Mouse (Mus musculus) midbrain, embryonic 10.5 days (tissue): ENCODE results near the gene Olfr1415. TPM values are rescaled to one million over a fixed set of nuclear protein-coding genes. Genes with fewer than 3 reads are reported as not detected.
"Not testable (repeated sequence)": the region's sequence is repeated elsewhere in the genome, so short reads cannot be mapped to it uniquely, and the experiment has no call there.

ENCODE experiments used
- DNase-seq: peaks from one replicate; pipeline ENCODE4 v3.0.0-alpha.2; 2017; ENCODE audit warnings: low spot score
- H3K27ac ChIP-seq: fragments of 300-500 bp; sonication (generic); replicated peaks from 2 replicates; pipeline ENCODE4 v1.5.1; 2016; ENCODE audit warnings: mild to moderate bottlenecking
- H3K27me3 ChIP-seq: fragments of 300-500 bp; sonication (generic); 2 replicates; pipeline ENCODE4 v1.6.1; 2016; ENCODE audit warnings: low read depth, mild to moderate bottlenecking; ENCODE audit not compliant: poor library complexity, severe bottlenecking
- H3K36me3 ChIP-seq: fragments of 300-500 bp; sonication (generic); 2 replicates; pipeline ENCODE4 v1.6.1; 2016; ENCODE audit warnings: mild to moderate bottlenecking, moderate library complexity
- H3K4me1 ChIP-seq: fragments of 300-500 bp; sonication (generic); 2 replicates; pipeline ENCODE4 v1.6.1; 2016
- H3K4me3 ChIP-seq: fragments of 300-500 bp; sonication (generic); 2 replicates; pipeline ENCODE4 v1.5.1; 2016; ENCODE audit warnings: mild to moderate bottlenecking, moderate library complexity
- H3K9me3 ChIP-seq: fragments of 300-500 bp; sonication (generic); replicated peaks from 2 replicates; pipeline ENCODE4 v1.6.1; 2016; ENCODE audit warnings: mild to moderate bottlenecking
- WGBS: fragments of 180-500 bp; shearing (Covaris S2); methylation state at CpG from one replicate; pipeline ENCODE4 v1.1.7; 2016; 5-methylcytosine and 5-hydroxymethylcytosine counted together
- polyA plus RNA-seq: library from polyadenylated mRNA; unstranded; fragments of >200 nt; fragmentation: Nextera tagmentation; extraction: Ambion mirVana; gene quantifications from 2 replicates; pipeline ENCODE4 v1.2.1, GENCODE M21; 2016

Gene Olfr1415
- polyA plus RNA-seq, result not detected in 2 replicates

DNA sequence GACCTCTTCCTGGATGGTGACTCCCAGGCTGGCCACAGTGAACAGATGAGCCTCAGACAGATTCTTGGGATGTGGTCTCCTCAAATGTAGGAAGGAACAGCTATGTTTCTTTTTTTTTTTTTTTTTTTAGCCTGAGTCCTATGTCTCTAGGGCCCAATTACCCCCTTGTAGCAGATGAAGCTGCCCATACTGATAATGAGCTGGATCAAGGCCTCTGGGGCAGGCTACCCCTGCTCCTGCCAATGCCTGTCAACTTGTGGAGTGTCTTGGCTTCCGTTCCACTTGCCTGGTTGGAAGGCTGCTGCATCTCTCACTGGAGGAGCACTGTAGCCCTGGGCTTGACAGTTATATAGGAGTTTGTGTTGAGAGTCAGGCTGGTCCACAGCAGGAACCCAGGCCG lies at the start of gene Olfr1415:
Olfr1415 (minus strand) TSS at position 101 of the 400 bp plus-strand sequence.
- no peaks in the 10 kb centered on the region for H3K36me3 ChIP-seq
- WGBS, result 90% methylated on average over 2 of the region's 2 CpGs
- DNase-seq, result no peak
- H3K27ac ChIP-seq, result no peak within 1 kb of the TSS
- peaks cover 6% of the 10 kb centered on the region; the same call in 1 of the 2 replicates for H3K9me3 ChIP-seq
- H3K4me1 ChIP-seq, result no peaks in the 10 kb centered on the region
- H3K27me3 ChIP-seq, result no peaks in the 10 kb centered on the region
- H3K4me3 ChIP-seq, result no peak within 1 kb of the TSS

GRCm38 (mm10) chr1:92539071-92539470 lies 43.2 kb upstream of the Olfr1415 start:
- Histone ChIP-seq H3K4me3 (no peak overlapping the region), H3K9me3 (no peaks in the 10 kb centered on the region), H3K36me3 (no peaks in the 10 kb centered on the region), H3K27ac (no peak overlapping the region), H3K4me1 (no peaks in the 10 kb centered on the region), H3K27me3 (no peaks in the 10 kb centered on the region)
- DNase-seq, result no peak
- WGBS, result 48% methylated on average over 2 of the region's 2 CpGs

DNA sequence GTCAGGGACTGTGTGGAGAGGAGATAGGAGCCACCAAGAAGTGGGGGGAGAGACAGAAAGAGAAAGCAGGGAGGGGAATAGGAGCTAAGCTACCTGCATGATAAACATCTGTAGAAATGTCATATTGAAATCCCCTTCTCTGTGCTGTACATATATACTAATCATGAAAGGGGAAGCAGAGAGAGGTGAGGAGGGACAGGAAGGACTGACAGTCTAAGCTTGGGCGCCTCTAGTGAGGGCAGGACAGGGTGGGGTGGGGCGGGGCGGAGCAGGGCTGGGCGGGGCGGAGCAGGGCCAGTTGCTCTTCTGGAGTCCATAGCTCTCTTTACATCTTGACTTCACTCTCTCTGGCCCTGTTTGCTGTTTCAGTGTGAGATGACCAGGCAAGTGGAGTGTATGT lies 41.1 kb upstream of the Olfr1415 start:
- no peaks in the 10 kb centered on the region for H3K9me3 ChIP-seq
- no peak overlapping the region for H3K4me3 ChIP-seq
- no peaks in the 10 kb centered on the region for H3K27me3 ChIP-seq
- no peaks in the 10 kb centered on the region for H3K36me3 ChIP-seq
- DNase-seq, result no peak
- no peaks in the 10 kb centered on the region for H3K4me1 ChIP-seq
- 47% methylated on average over 5 of the region's 5 CpGs for WGBS
- no peak overlapping the region for H3K27ac ChIP-seq

DNA sequence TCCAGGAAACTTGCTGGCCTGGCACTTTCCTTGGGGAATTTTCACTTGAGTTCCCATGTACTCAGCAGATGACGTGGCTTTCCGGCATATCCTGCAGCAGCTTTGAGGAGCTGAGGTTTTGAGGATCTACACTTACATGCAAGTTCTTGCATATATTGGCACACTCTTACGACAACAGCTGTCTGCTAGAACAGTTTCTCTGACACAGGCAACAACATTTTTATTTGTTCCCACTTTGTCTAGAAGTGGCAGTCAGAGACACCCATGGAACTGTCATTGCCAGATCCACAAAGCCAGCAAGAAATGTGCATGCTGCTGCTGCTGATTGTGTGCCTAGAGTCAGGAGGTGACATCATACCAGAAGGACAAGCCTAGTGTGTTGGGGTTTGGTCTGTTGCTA lies 27.9 kb upstream of the Olfr1415 start:
- H3K36me3 ChIP-seq, result no peaks in the 10 kb centered on the region
- WGBS, result 90% methylated on average over 3 of the region's 3 CpGs
- no peak overlapping the region for H3K4me3 ChIP-seq
- no peaks in the 10 kb centered on the region for H3K27me3 ChIP-seq
- H3K27ac ChIP-seq, result no peak overlapping the region
- DNase-seq, result no peak
- peaks cover 7% of the 10 kb centered on the region; the same call in 1 of the 2 replicates for H3K4me1 ChIP-seq
- H3K9me3 ChIP-seq, result no peaks in the 10 kb centered on the region

DNA sequence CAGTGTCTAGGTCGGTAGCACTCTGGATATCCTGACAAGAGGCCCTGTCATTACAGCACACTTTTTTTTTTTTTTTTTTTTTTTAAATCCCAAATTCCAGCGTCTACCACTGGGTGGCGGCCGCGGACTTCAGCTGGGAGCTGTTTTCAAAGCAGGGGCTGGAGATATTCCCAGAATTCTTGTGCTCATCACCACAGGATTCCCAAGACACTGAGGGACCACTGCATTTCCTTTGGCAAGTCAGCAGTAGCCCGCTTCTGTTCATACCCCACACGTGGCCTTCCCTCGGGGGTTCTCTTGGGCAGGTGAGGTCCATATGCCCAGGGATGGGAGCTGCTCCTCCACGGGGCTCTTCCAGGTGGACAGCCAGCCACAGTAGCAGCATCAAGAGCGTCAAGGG lies 25.5 kb upstream of the Olfr1415 start:
- Histone ChIP-seq H3K4me1 (peaks cover 7% of the 10 kb centered on the region; the same call in 1 of the 2 replicates), H3K36me3 (no peaks in the 10 kb centered on the region), H3K9me3 (no peaks in the 10 kb centered on the region), H3K4me3 (no peak overlapping the region), H3K27ac (no peak overlapping the region), H3K27me3 (no peaks in the 10 kb centered on the region)
- peak; percentile 51 for DNase-seq
- 24% methylated on average over 10 of the region's 10 CpGs for WGBS

- 87% methylated on average over 6 of the region's 6 CpGs for WGBS
- H3K36me3 ChIP-seq, result no peaks in the 10 kb centered on the region
- no peaks in the 10 kb centered on the region for H3K9me3 ChIP-seq
- no peaks in the 10 kb centered on the region for H3K27me3 ChIP-seq
- no peak for DNase-seq
- no peak overlapping the region for H3K27ac ChIP-seq
- H3K4me1 ChIP-seq, result peaks cover 7% of the 10 kb centered on the region; the same call in 1 of the 2 replicates
- H3K4me3 ChIP-seq, result no peak overlapping the region
These were observed 23.1 kb upstream of the Olfr1415 start for GRCm38 (mm10) chr1:92519046-92519445.

DNA sequence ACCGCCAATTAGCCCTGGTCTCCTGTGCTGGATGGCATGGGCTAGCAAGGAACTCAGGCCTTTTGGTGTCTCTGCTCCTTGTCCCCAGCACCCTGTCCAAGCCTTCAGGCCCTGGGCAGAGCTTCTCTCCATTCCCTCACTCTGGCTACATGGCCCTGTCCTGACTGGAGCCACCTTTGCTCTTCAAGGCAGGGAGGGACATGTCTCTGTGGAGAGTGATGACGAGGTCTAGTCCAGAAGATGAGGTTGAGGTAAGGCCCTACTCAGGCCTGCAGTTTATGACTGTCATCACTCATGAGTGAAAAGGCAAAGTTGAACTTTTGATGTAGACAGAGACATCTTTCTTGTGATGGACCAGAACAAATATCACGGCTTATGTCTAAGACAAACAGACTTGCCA lies 22.7 kb upstream of the Olfr1415 start, which contains the start of gene Olfr1414:
Olfr1414 (minus strand) TSS at position 101 of the 400 bp plus-strand sequence.
- Histone ChIP-seq H3K36me3 (no peaks in the 10 kb centered on the region), H3K27ac (no peak within 1 kb of the TSS), H3K4me3 (no peak within 1 kb of the TSS), H3K9me3 (no peaks in the 10 kb centered on the region), H3K27me3 (no peaks in the 10 kb centered on the region), H3K4me1 (peaks cover 7% of the 10 kb centered on the region; the same call in 1 of the 2 replicates)
- 88% methylated on average over 3 of the region's 3 CpGs for WGBS
- no peak for DNase-seq

DNA sequence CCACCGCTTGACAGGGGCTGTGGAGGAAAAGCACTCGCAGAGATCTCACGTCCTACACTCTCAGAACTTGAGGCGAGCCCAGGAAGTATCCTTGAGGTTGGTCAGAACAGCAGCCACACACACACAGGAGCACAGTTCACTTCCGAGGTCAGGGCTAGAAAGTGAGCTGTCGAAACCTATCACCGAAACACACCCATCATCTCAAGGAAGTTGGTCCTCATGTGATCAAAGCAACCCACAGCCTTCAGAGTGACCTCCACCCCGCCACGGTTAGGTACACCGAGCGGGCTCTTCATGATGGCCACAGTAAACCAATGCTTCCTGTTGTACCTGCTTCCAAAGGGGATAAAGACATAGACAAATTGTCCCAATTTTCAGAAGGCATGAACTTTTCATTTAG lies 19.5 kb upstream of the Olfr1415 start:
- DNase-seq, result no peak
- WGBS, result 85% methylated on average over 11 of the region's 11 CpGs
- H3K9me3 ChIP-seq, result no peaks in the 10 kb centered on the region
- peaks cover 4% of the 10 kb centered on the region; the same call in 1 of the 2 replicates for H3K4me1 ChIP-seq
- H3K27ac ChIP-seq, result no peak overlapping the region
- no peak overlapping the region for H3K4me3 ChIP-seq
- no peaks in the 10 kb centered on the region for H3K27me3 ChIP-seq
- H3K36me3 ChIP-seq, result no peaks in the 10 kb centered on the region

GRCm38 (mm10) chr1:92511646-92512045 lies 15.7 kb upstream of the Olfr1415 start:
- DNase-seq, H3K9me3 ChIP-seq, H3K27me3 ChIP-seq, H3K27ac ChIP-seq, H3K36me3 ChIP-seq, H3K4me3 ChIP-seq, H3K4me1 ChIP-seq: not testable (repeated sequence)
- 90% methylated on average over 5 of the region's 5 CpGs for WGBS

DNA sequence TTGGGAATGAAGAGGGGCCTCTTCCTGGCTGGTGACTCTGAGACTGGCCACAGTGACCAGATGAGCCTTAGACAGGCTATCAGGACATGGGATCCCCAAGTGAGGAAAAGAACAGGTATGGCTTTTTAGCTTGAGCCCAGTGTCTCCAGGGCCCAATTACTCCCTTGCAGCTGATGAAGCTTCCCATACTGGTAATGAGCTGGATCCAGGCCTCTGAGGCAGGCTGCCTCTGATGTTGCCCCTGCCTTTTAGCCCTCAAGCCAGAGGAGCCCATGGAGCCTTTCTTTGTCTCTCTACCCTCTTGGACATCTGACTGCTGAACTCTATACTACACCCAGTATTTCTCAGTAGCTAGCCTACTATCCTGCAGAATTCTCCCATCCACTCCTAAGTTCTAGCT lies 10.9 kb downstream of the Olfr1415 start, which contains the start of gene Olfr1416:
Olfr1416 (minus strand) TSS at position 101 of the 400 bp plus-strand sequence.
- H3K4me1 ChIP-seq, result no peaks in the 10 kb centered on the region
- no peaks in the 10 kb centered on the region for H3K36me3 ChIP-seq
- H3K27ac ChIP-seq, result no peak within 1 kb of the TSS
- H3K4me3 ChIP-seq, result no peak within 1 kb of the TSS
- DNase-seq, result no peak
- peaks cover 10% of the 10 kb centered on the region for H3K9me3 ChIP-seq
- no peaks in the 10 kb centered on the region for H3K27me3 ChIP-seq

DNA sequence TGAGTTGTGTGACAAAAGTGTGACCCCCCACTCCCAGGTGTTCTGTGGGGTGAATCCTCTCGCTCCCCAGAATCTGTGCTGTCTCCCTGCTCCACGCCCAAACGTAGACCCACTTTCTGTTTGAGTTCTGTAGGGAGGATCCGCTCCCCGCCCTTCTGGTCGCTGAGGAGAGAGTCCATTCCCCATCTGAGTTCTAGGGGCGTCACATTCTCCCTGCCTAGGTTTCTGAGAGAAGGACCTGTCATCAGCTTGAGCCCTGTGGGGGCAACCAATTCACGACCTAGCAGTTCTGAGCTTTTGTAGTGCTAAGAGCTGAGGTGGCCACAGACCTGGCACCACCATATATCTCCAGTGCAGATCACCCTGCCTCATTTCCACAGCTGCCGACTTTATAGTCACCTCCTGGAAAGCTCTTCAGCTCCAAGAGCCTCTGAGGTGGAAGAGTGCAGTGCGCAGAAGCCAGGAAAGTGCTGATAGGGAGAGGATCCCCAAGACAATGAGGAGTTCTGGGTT lies 21.8 kb downstream of the Olfr1415 start:
- Histone ChIP-seq H3K27me3 (no peaks in the 10 kb centered on the region), H3K9me3 (no peaks in the 10 kb centered on the region), H3K36me3 (peaks cover 18% of the 10 kb centered on the region), H3K4me3 (peak overlapping the region; percentile 99), H3K4me1 (peaks cover 14% of the 10 kb centered on the region), H3K27ac (peak overlapping the region; percentile 63)
- 6% methylated on average over 10 of the region's 10 CpGs for WGBS
- no peak for DNase-seq

DNA sequence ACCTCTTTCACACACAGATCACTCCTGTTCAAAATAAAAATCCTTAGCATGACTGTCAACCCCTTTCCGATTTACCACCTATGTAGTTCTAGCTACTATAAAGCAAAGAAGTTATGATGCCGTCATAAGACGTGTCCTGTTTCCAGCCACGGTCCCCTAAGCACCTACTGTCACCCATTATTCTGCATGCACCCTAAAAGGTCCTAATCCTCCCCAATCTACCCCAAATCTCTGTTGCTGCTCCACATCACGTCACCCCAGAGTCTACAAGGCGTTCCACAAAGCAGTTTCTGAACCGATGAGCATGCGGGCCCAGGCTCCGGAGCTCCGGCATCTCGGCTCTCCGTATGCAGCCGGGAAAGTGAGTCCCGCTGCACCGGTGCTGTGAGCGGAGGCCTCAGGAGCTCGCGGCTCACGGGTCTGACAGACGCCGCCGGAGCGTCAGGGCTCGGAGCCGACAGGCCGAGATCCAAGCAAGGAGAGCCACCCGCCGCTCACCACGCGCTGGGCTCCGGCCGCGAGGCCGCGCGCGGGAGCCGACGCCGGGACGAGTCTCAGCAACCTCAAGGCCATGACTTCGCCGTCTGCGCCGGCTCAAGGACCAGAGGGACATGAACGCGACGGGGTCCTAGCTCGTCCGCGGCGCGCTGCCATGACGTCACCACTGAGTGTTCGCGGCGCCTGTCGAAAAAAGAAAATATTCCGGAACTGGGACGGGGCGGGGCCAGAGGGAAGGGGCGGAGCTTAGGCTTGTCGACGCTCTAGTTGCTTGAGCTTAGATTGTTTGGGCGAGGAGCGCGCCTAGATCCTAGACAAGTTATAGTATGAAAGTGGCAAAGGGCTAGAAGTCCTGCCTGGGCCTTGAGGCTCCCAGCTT lies 22.5 kb downstream of the Olfr1415 start, which contains the start of gene Ndufa10:
Ndufa10 (minus strand) TSS at position 696 of the 877 bp plus-strand sequence.
- Histone ChIP-seq H3K4me3 (peak within 1 kb of the TSS; percentile 99), H3K9me3 (no peaks in the 10 kb centered on the region), H3K27ac (peak within 1 kb of the TSS; percentile 90), H3K27me3 (no peaks in the 10 kb centered on the region), H3K36me3 (peaks cover 26% of the 10 kb centered on the region), H3K4me1 (peaks cover 14% of the 10 kb centered on the region)
- WGBS, result under 1% methylated on average over 67 of the region's 67 CpGs
- DNase-seq, result peak; percentile 95

GRCm38 (mm10) chr1:92468891-92469290 lies 27.0 kb downstream of the Olfr1415 start:
- no peaks in the 10 kb centered on the region for H3K27me3 ChIP-seq
- H3K4me1 ChIP-seq, result peaks cover 9% of the 10 kb centered on the region
- no peaks in the 10 kb centered on the region for H3K9me3 ChIP-seq
- H3K36me3 ChIP-seq, result peaks cover 71% of the 10 kb centered on the region
- H3K4me3 ChIP-seq, result no peak overlapping the region
- no peak for DNase-seq
- no peak overlapping the region for H3K27ac ChIP-seq
- 92% methylated on average over 4 of the region's 4 CpGs for WGBS
